Mouse (Mus musculus) G1E (cell line): ENCODE measurements around the gene Coq8b.

Source experiments
- CTCF ChIP-seq: IDR thresholded peaks from 2 replicates; pipeline ENCODE4 v1.5.1; 2012; ENCODE audit warnings: low read depth, low read length, inconsistent platforms, mixed read lengths
- GATA1 ChIP-seq: IDR thresholded peaks from 2 replicates; pipeline ENCODE4 v1.6.1; 2012; ENCODE audit warnings: borderline replicate concordance, low read length, inconsistent platforms, mixed read lengths

GRCm38 (mm10) chr7:27284865-27285697 lies 52.3 kb downstream of the Coq8b start:
- TF ChIP-seq CTCF (no peak), GATA1 (no peak)
